Mouse (Mus musculus): ENCODE data around the gene Gbp7.
"Not testable (repeated sequence)": the region's sequence is repeated elsewhere in the genome, so short reads cannot be mapped to it uniquely, and the experiment has no call there.

Gbp7 gene

GRCm38 (mm10) chr3:142530087-142530953, at the start of gene Gbp7:
Gene Gbp7 (plus strand): TSS chr3:142530342.
- DNase-seq: peak; percentile 84

GRCm38 (mm10) chr3:142490465-142490864, 39.7 kb upstream of the Gbp7 start:
- DNase-seq: peak; percentile 94

- peak; percentile 99 for DNase-seq
Measured at GRCm38 (mm10) chr3:142493536-142494061, 36.5 kb upstream of the Gbp7 start, which contains the start of gene Gbp5. Gene Gbp5 (plus strand): TSS chr3:142493978.

- DNase-seq: no peak
Measured at GRCm38 (mm10) chr3:142495146-142495655, 34.9 kb upstream of the Gbp7 start.

GRCm38 (mm10) chr3:142496113-142497101, 33.7 kb upstream of the Gbp7 start:
- DNase-seq: peak; percentile 57

GRCm38 (mm10) chr3:142497123-142497841, 32.9 kb upstream of the Gbp7 start:
- no peak for DNase-seq

- no peak for DNase-seq
Measured at GRCm38 (mm10) chr3:142498941-142499340, 31.2 kb upstream of the Gbp7 start.

- DNase-seq: no peak
Measured at GRCm38 (mm10) chr3:142528116-142528515, 2.0 kb upstream of the Gbp7 start.

GRCm38 (mm10) chr3:142529597-142529996, 545 bp upstream of the Gbp7 start:
- DNase-seq: no peak

- DNase-seq: no peak
Measured at GRCm38 (mm10) chr3:142531595-142531994, 1.5 kb downstream of the Gbp7 start.

- no peak for DNase-seq
Measured at GRCm38 (mm10) chr3:142533185-142533584, 3.0 kb downstream of the Gbp7 start.

GRCm38 (mm10) chr3:142535667-142536066, 5.5 kb downstream of the Gbp7 start:
- DNase-seq: no peak

GRCm38 (mm10) chr3:142541391-142541790, 11.2 kb downstream of the Gbp7 start:
- DNase-seq: no peak

- not testable (repeated sequence) for DNase-seq
Measured at GRCm38 (mm10) chr3:142542776-142543175, 12.6 kb downstream of the Gbp7 start.

- peak; percentile 31 for DNase-seq
Measured at GRCm38 (mm10) chr3:142546690-142547089, 16.5 kb downstream of the Gbp7 start.

- no peak for DNase-seq
Measured at GRCm38 (mm10) chr3:142550052-142550676, 20.0 kb downstream of the Gbp7 start.

GRCm38 (mm10) chr3:142554601-142555000, 24.5 kb downstream of the Gbp7 start:
- DNase-seq: no peak

GRCm38 (mm10) chr3:142555623-142556022, 25.5 kb downstream of the Gbp7 start:
- DNase-seq: no peak

GRCm38 (mm10) chr3:142559632-142560228, 29.6 kb downstream of the Gbp7 start, which contains the start of gene Gbp3:
Gene Gbp3 (plus strand): TSS chr3:142560026.
- peak; percentile 72 for DNase-seq

- peak; percentile 95 for DNase-seq
Measured at GRCm38 (mm10) chr3:142560296-142560948, 30.3 kb downstream of the Gbp7 start.

All from lung, postnatal 36 days (tissue).